Mouse (Mus musculus): ENCODE data around the gene Fbxl2. TPM values are rescaled to one million over a fixed set of nuclear protein-coding genes. Genes with fewer than 3 reads are reported as not detected.
"Not testable (repeated sequence)": the region's sequence is repeated elsewhere in the genome, so short reads cannot be mapped to it uniquely, and the experiment has no call there.

The Fbxl2 gene
- polyA plus RNA-seq (2015; fragmentation: Nextera tagmentation; extraction: Ambion mirVana), result 1.1 and 1.5 TPM in 2 replicates

DNA sequence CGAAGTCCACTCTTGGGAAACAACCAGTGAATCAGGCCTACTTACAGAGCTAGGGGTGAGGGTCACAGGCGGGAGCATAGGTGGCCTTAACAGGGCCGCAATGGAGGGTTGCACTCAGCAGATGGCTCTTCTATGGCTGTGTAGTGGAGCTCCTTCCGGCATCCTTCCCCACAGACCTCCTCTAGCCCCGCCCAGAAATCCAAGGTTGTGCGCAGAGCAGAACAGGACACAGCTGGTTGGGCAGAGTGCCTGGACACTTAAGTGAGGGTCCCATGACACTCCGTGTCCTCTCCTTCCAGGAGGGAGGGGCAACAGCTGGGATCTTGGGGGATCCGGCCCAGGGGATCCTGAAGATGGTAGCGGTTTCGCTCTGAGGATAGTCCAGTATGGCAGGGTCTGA, at the start of gene Fbxl2:
Gene Fbxl2, minus strand, starts transcription at position 164 of the 400 bp plus-strand sequence.
- Histone ChIP-seq H3K36me3 (ENCODE audit: control insufficient read depth, insufficient read depth) (no peaks in the 10 kb centered on the region), H3K4me1 (replicated peaks; ENCODE audit: control insufficient read depth, insufficient read depth, low read length) (no peaks in the 10 kb centered on the region), H3K4me3 (ENCODE audit: low read depth, low read length) (no peak within 1 kb of the TSS), H3K4me2 (replicated peaks; ENCODE audit: low read depth) (peak within 1 kb of the TSS; percentile 10; the same call in 1 of the 2 replicates), H3K27ac (ENCODE audit: low read depth, low read length) (no peak within 1 kb of the TSS), H3K27me3 (replicated peaks; ENCODE audit: control insufficient read depth, insufficient read depth, low read length) (no peaks in the 10 kb centered on the region), H3K9ac (ENCODE audit: low read depth, low read length) (no peak within 1 kb of the TSS), H3K9me3 (ENCODE audit: control insufficient read depth) (no peaks in the 10 kb centered on the region)
- WGBS, result 80% methylated on average over 10 of the region's 10 CpGs
- peak; percentile 31; the same call in 1 of the 2 replicates for ATAC-seq
- no peak for TF ChIP-seq CTCF (IDR thresholded peaks at IDR 0.05; ENCODE audit: low read depth)

DNA sequence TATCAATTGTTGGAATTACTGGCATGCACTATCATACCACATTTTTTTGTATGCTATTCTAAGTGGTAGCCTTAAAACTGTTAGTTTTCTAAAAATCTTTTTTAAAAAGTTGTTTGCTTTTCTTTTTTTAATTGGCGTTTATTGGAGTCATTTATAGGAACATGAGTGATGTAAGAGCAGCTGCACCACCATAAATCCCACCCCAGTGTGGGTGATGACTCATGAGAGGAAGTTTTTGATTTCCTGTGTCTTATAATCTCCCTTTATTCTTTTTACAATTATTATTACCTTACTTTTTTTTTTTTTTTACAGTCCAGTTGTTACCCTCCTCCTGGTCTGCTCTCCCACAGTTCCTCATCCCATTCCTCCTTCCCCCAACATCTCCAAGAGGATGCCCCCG, 48.9 kb upstream of the Fbxl2 start:
- TF ChIP-seq CTCF (IDR thresholded peaks at IDR 0.05; ENCODE audit: low read depth), result no peak
- Histone ChIP-seq H3K4me1 (replicated peaks; ENCODE audit: control insufficient read depth, insufficient read depth, low read length) (no peaks in the 10 kb centered on the region), H3K9ac (ENCODE audit: low read depth, low read length) (no peak overlapping the region), H3K27me3 (replicated peaks; ENCODE audit: control insufficient read depth, insufficient read depth, low read length) (no peaks in the 10 kb centered on the region), H3K4me3 (ENCODE audit: low read depth, low read length) (no peak overlapping the region), H3K36me3 (ENCODE audit: control insufficient read depth, insufficient read depth) (no peaks in the 10 kb centered on the region), H3K9me3 (ENCODE audit: control insufficient read depth) (no peaks in the 10 kb centered on the region), H3K4me2 (replicated peaks; ENCODE audit: low read depth) (no peak overlapping the region), H3K27ac (ENCODE audit: low read depth, low read length) (no peak overlapping the region)
- WGBS, result 88% methylated on average over 2 of the region's 2 CpGs
- ATAC-seq, result no peak

GRCm38 (mm10) chr9:114092188-114092587, 46.2 kb upstream of the Fbxl2 start:
- not testable (repeated sequence) for H3K4me1 ChIP-seq (replicated peaks; ENCODE audit: control insufficient read depth, insufficient read depth, low read length); H3K36me3 ChIP-seq (ENCODE audit: control insufficient read depth, insufficient read depth); H3K27ac ChIP-seq (ENCODE audit: low read depth, low read length); H3K27me3 ChIP-seq (replicated peaks; ENCODE audit: control insufficient read depth, insufficient read depth, low read length); H3K4me3 ChIP-seq (ENCODE audit: low read depth, low read length); ATAC-seq; H3K4me2 ChIP-seq (replicated peaks; ENCODE audit: low read depth); H3K9ac ChIP-seq (ENCODE audit: low read depth, low read length); H3K9me3 ChIP-seq (ENCODE audit: control insufficient read depth)
- 9% methylated on average over 9 of the region's 9 CpGs for WGBS
- TF ChIP-seq CTCF (IDR thresholded peaks at IDR 0.05; ENCODE audit: low read depth), result peak; percentile 65

DNA sequence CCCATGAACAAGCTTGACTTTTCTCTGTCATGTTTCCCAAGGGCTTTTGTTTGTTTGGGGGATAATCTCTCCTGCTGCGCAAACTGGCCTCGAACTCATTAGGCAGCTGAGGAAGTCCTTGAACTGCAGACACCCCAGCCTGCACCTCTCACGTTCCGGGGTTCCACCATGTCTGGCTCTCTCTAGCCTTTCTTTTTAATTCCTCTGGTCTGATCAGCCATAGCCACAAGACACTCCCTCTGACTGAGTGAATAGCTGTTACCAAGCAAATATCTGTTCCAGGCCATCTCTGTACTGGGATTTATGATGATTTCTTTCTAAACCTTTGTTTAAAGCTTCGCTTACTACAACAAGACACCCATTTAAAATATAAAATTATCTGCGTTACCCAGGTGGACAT, 42.9 kb upstream of the Fbxl2 start:
- ATAC-seq; H3K4me2 ChIP-seq (replicated peaks; ENCODE audit: low read depth); H3K36me3 ChIP-seq (ENCODE audit: control insufficient read depth, insufficient read depth); H3K27ac ChIP-seq (ENCODE audit: low read depth, low read length); H3K9ac ChIP-seq (ENCODE audit: low read depth, low read length); H3K4me1 ChIP-seq (replicated peaks; ENCODE audit: control insufficient read depth, insufficient read depth, low read length); H3K27me3 ChIP-seq (replicated peaks; ENCODE audit: control insufficient read depth, insufficient read depth, low read length); H3K9me3 ChIP-seq (ENCODE audit: control insufficient read depth); H3K4me3 ChIP-seq (ENCODE audit: low read depth, low read length): not testable (repeated sequence)
- WGBS, result 85% methylated on average over 6 of the region's 6 CpGs

GRCm38 (mm10) chr9:114087106-114087815, 41.3 kb upstream of the Fbxl2 start:
- H3K4me1 ChIP-seq (replicated peaks; ENCODE audit: control insufficient read depth, insufficient read depth, low read length), result no peaks in the 10 kb centered on the region
- H3K4me3 ChIP-seq (ENCODE audit: low read depth, low read length), result no peak overlapping the region
- H3K9me3 ChIP-seq (ENCODE audit: control insufficient read depth), result no peaks in the 10 kb centered on the region
- H3K4me2 ChIP-seq (replicated peaks; ENCODE audit: low read depth), result no peak overlapping the region
- no peak for ATAC-seq
- no peak overlapping the region for H3K27ac ChIP-seq (ENCODE audit: low read depth, low read length)
- H3K36me3 ChIP-seq (ENCODE audit: control insufficient read depth, insufficient read depth), result no peaks in the 10 kb centered on the region
- no peaks in the 10 kb centered on the region for H3K27me3 ChIP-seq (replicated peaks; ENCODE audit: control insufficient read depth, insufficient read depth, low read length)
- 79% methylated on average over 11 of the region's 11 CpGs for WGBS
- TF ChIP-seq CTCF (IDR thresholded peaks at IDR 0.05; ENCODE audit: low read depth), result no peak
- H3K9ac ChIP-seq (ENCODE audit: low read depth, low read length), result no peak overlapping the region

- 86% methylated on average over 3 of the region's 3 CpGs for WGBS
- H3K27ac ChIP-seq (ENCODE audit: low read depth, low read length), result no peak overlapping the region
- no peak overlapping the region for H3K9ac ChIP-seq (ENCODE audit: low read depth, low read length)
- H3K4me1 ChIP-seq (replicated peaks; ENCODE audit: control insufficient read depth, insufficient read depth, low read length), result no peaks in the 10 kb centered on the region
- no peaks in the 10 kb centered on the region for H3K36me3 ChIP-seq (ENCODE audit: control insufficient read depth, insufficient read depth)
- TF ChIP-seq CTCF (IDR thresholded peaks at IDR 0.05; ENCODE audit: low read depth), result no peak
- ATAC-seq, result no peak
- H3K4me2 ChIP-seq (replicated peaks; ENCODE audit: low read depth), result no peak overlapping the region
- H3K4me3 ChIP-seq (ENCODE audit: low read depth, low read length), result no peak overlapping the region
- H3K9me3 ChIP-seq (ENCODE audit: control insufficient read depth), result no peaks in the 10 kb centered on the region
- H3K27me3 ChIP-seq (replicated peaks; ENCODE audit: control insufficient read depth, insufficient read depth, low read length), result no peaks in the 10 kb centered on the region
Measured at GRCm38 (mm10) chr9:114086422-114086821, 40.4 kb upstream of the Fbxl2 start.
